Mouse (Mus musculus) stomach, embryonic 15.5 days (tissue): ENCODE results near the gene Fign. TPM values are rescaled to one million over a fixed set of nuclear protein-coding genes. Genes with fewer than 3 reads are reported as not detected.

ENCODE experiments used
- ATAC-seq: fragments of 200-750 bp; cut with Nextera tagmentation; 2 replicates; pipeline ENCODE4 v1.8.0; 2017; ENCODE audit warnings: low read depth, moderate number of reproducible peaks, moderate TSS enrichment; ENCODE audit not compliant: insufficient read depth, low FRiP score
- H3K27ac ChIP-seq: fragments of 300-500 bp; sonication (generic); 2 replicates; pipeline ENCODE4 v1.5.1; 2015; ENCODE audit warnings: mild to moderate bottlenecking, inconsistent platforms
- H3K27me3 ChIP-seq: fragments of 300-500 bp; sonication (generic); replicated peaks from 2 replicates; pipeline ENCODE4 v1.6.1; 2015; ENCODE audit warnings: inconsistent platforms
- H3K36me3 ChIP-seq: fragments of 300-500 bp; sonication (generic); 2 replicates; pipeline ENCODE4 v1.6.1; 2015; ENCODE audit warnings: inconsistent platforms
- H3K4me1 ChIP-seq: fragments of 300-500 bp; sonication (generic); 2 replicates; pipeline ENCODE4 v1.6.1; 2015; ENCODE audit warnings: inconsistent platforms
- H3K4me2 ChIP-seq: fragments of 300-500 bp; sonication (generic); 2 replicates; pipeline ENCODE4 v1.6.1; 2015; ENCODE audit warnings: mild to moderate bottlenecking, inconsistent platforms
- H3K4me3 ChIP-seq: fragments of 300-500 bp; sonication (generic); replicated peaks from 2 replicates; pipeline ENCODE4 v1.5.1; 2015; ENCODE audit warnings: inconsistent platforms
- H3K9ac ChIP-seq: fragments of 300-500 bp; sonication (generic); 2 replicates; pipeline ENCODE4 v1.6.1; 2015; ENCODE audit warnings: inconsistent platforms
- H3K9me3 ChIP-seq: fragments of 300-500 bp; sonication (generic); 2 replicates; pipeline ENCODE4 v1.6.1; 2016; ENCODE audit warnings: inconsistent platforms
- WGBS: fragments of 180-500 bp; shearing (Covaris S2); methylation state at CpG from one replicate; pipeline ENCODE4 v1.1.7; 2015; 5-methylcytosine and 5-hydroxymethylcytosine counted together
- polyA plus RNA-seq: library from polyadenylated mRNA; unstranded; fragments of >200 nt; fragmentation: Nextera tagmentation; extraction: Ambion mirVana; gene quantifications from 2 replicates; pipeline ENCODE4 v1.2.1, GENCODE M21; 2015

The Fign gene
- polyA plus RNA-seq, 1 experiment from 2014 or later: 3.2 TPM

DNA sequence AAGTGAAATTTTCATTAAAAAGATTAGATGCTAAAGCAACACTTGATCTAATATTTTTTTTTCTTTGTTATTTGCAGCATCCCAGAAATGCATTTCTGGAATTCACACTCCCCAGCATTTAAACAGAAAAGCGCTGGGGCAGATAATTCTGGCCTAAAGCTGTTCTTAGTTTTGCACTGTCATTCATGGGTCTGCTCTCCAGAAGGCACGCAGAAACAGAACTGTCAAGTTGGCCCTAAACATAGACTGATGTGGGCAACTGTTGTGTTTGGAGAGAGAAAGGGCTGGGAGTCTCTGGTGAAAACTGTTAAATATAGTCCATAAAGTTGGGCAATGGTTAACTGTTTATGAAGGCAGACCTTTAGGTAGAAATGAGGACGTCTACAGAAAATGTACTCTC lies 62.4 kb downstream of the Fign start:
- no peak overlapping the region for H3K9ac ChIP-seq
- WGBS: 60% methylated on average over 3 of the region's 3 CpGs
- H3K27ac ChIP-seq: no peak overlapping the region
- no peak overlapping the region for H3K4me3 ChIP-seq
- H3K4me1 ChIP-seq: no peaks in the 10 kb centered on the region
- H3K9me3 ChIP-seq: no peaks in the 10 kb centered on the region
- H3K4me2 ChIP-seq: no peak overlapping the region
- H3K27me3 ChIP-seq: no peaks in the 10 kb centered on the region
- no peaks in the 10 kb centered on the region for H3K36me3 ChIP-seq
- no peak for ATAC-seq

DNA sequence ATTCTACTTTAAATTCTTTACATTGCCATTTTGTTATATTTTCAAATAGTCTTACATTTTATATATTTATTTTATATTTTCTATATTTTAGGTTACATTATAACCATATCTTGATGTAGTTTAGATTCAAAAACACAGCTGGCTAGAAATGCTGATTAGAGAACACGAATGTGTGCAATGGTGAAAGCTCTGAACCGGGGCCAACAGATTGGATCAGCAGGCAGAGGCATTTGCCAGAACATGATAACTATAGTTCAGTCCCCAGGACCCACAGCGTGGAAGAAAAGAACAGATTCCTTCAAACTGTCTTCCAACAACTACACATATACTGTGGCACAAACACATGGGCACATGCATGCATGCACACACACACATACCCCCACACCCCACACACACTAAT lies 64.0 kb downstream of the Fign start:
- whole genome bisulfite sequencing: 78% methylated on average over 3 of the region's 3 CpGs
- no peak for ATAC-seq
- no peak overlapping the region for H3K4me2 ChIP-seq

DNA sequence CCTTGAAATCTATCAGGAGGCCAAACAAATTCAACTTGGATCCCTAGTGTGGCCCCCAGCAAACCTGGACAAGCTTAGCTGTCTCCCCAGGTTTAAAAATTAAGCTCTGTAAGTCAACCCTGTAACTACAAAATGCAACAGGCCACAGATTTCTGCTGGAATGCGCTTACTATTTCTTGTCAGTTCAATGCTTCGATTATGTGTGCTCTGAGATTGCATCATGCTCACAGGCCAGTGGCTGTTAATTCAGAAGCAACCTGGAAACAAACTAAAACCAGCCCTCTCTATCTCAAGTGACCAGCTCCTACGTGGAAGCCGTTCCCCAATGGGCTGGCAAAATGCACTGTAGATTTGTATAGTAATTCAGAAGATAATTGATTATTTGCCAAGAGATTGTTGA lies 71.9 kb downstream of the Fign start:
- no peaks in the 10 kb centered on the region for H3K36me3 ChIP-seq
- 79% methylated on average over 4 of the region's 4 CpGs for WGBS
- no peak overlapping the region for H3K27ac ChIP-seq
- H3K4me3 ChIP-seq: no peak overlapping the region
- H3K9ac ChIP-seq: no peak overlapping the region
- no peak for ATAC-seq
- H3K27me3 ChIP-seq: no peaks in the 10 kb centered on the region
- no peaks in the 10 kb centered on the region for H3K9me3 ChIP-seq
- no peaks in the 10 kb centered on the region for H3K4me1 ChIP-seq
- no peak overlapping the region for H3K4me2 ChIP-seq

More for the DNA sequence above, 64.0 kb downstream of the Fign start:
- no peak overlapping the region for H3K9ac ChIP-seq
- H3K36me3 ChIP-seq: no peaks in the 10 kb centered on the region
- no peak overlapping the region for H3K27ac ChIP-seq
- H3K27me3 ChIP-seq: no peaks in the 10 kb centered on the region
- H3K4me1 ChIP-seq: no peaks in the 10 kb centered on the region
- H3K9me3 ChIP-seq: no peaks in the 10 kb centered on the region
- H3K4me3 ChIP-seq: no peak overlapping the region

- ATAC-seq: no peak
- no peak overlapping the region for H3K4me2 ChIP-seq
- no peak overlapping the region for H3K27ac ChIP-seq
- no peaks in the 10 kb centered on the region for H3K9me3 ChIP-seq
- no peak overlapping the region for H3K9ac ChIP-seq
- H3K27me3 ChIP-seq: no peaks in the 10 kb centered on the region
- 81% methylated on average over 7 of the region's 7 CpGs for WGBS
- H3K4me3 ChIP-seq: no peak overlapping the region
- no peaks in the 10 kb centered on the region for H3K4me1 ChIP-seq
- no peaks in the 10 kb centered on the region for H3K36me3 ChIP-seq
Observed at GRCm38 (mm10) chr2:63994304-63995023, 103.4 kb downstream of the Fign start.

GRCm38 (mm10) chr2:63985426-63985825 lies 112.4 kb downstream of the Fign start:
- no peak overlapping the region for H3K27ac ChIP-seq
- ATAC-seq: no peak

DNA sequence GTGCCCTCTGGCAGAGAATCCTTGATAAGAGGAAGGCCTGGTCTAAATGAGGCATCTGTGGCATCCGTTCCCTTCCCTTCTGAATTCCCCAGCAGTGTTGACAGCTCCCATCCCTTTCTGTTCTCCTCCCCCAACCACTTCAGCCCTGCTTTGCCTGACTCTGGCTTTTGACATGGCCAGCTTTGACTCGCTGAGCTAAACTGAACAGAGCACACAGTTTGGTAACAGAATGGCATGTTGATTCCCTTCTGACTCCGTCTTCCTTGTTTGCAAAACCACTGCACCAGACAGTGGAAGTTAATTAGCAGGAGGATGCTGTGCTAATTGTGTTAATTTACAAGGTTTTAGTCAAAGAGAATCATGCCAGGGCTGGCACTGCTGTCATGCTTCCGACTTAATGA lies 115.5 kb downstream of the Fign start:
- no peak for ATAC-seq
- Histone ChIP-seq H3K4me3 (no peak overlapping the region), H3K27me3 (no peaks in the 10 kb centered on the region), H3K9ac (no peak overlapping the region), H3K4me1 (no peaks in the 10 kb centered on the region), H3K27ac (no peak overlapping the region), H3K4me2 (no peak overlapping the region), H3K36me3 (0 out of 2 replicates have a peak, but pooled peaks cover 14% of the 10 kb centered on the region), H3K9me3 (no peaks in the 10 kb centered on the region)
- WGBS: 53% methylated on average over 4 of the region's 4 CpGs

More at GRCm38 (mm10) chr2:63985426-63985825, 112.4 kb downstream of the Fign start:
- Histone ChIP-seq H3K9me3 (no peaks in the 10 kb centered on the region), H3K4me3 (no peak overlapping the region), H3K36me3 (no peaks in the 10 kb centered on the region), H3K27me3 (no peaks in the 10 kb centered on the region), H3K4me1 (no peaks in the 10 kb centered on the region), H3K4me2 (no peak overlapping the region), H3K9ac (no peak overlapping the region)
- 77% methylated on average over 2 of the region's 2 CpGs for WGBS

- ATAC-seq: no peak
- WGBS: 80% methylated on average over 7 of the region's 7 CpGs
- H3K4me3 ChIP-seq: no peak overlapping the region
- H3K9ac ChIP-seq: no peak overlapping the region
- H3K9me3 ChIP-seq: no peaks in the 10 kb centered on the region
- no peaks in the 10 kb centered on the region for H3K27me3 ChIP-seq
- H3K27ac ChIP-seq: no peak overlapping the region
- 0 out of 2 replicates have a peak, but pooled peaks cover 14% of the 10 kb centered on the region for H3K36me3 ChIP-seq
- no peak overlapping the region for H3K4me2 ChIP-seq
- H3K4me1 ChIP-seq: no peaks in the 10 kb centered on the region
Observed at GRCm38 (mm10) chr2:63981449-63981848, 116.4 kb downstream of the Fign start.

DNA sequence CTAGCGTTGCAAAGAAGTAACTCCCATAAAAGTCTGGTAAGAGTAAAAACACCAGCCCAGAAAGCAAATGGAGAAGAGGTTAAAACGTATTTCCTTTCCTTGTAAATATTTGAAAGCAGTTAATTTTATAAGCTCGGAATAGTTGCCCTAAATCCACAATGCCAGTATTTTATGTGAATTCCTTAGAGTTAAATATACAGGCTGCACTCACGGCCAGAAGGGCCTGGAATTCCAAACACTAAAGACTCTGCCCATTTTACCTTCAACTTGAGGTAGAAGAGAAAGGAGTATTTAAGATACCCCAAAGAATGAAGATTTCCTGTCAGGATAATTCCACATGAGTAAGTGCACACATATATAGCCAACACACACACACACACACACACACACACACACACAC lies 128.2 kb downstream of the Fign start:
- Histone ChIP-seq H3K4me3 (no peak overlapping the region), H3K27me3 (no peaks in the 10 kb centered on the region), H3K4me1 (no peaks in the 10 kb centered on the region), H3K9ac (no peak overlapping the region), H3K27ac (no peak overlapping the region), H3K9me3 (no peaks in the 10 kb centered on the region), H3K4me2 (no peak overlapping the region), H3K36me3 (no peaks in the 10 kb centered on the region)
- ATAC-seq: no peak
- WGBS: 31% methylated on average over 4 of the region's 4 CpGs

DNA sequence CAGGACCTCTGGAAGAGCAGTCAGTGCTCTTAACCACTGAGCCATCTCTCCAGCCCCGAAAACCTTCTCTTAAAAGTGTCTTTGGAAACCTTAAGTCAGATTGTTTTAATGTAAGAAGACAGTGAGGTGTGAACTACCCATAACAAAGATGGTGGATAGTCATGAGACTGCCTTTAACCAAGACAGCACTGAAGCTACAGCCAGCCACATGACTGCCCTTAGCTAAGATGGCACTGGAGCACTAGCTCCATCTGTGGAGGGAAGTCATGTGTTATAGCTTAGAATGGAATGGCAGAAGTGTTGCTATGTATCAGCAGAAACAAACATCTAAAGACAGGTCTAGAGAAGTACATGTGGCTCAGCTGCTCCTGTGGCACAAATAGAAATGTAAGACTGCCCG lies 166.8 kb downstream of the Fign start:
- Histone ChIP-seq H3K27ac (no peak overlapping the region), H3K9me3 (no peaks in the 10 kb centered on the region), H3K4me3 (no peak overlapping the region), H3K4me1 (no peaks in the 10 kb centered on the region), H3K36me3 (no peaks in the 10 kb centered on the region), H3K4me2 (no peak overlapping the region), H3K9ac (no peak overlapping the region), H3K27me3 (no peaks in the 10 kb centered on the region)
- WGBS: 95% methylated on average over 2 of the region's 2 CpGs
- no peak for ATAC-seq

GRCm38 (mm10) chr2:63926481-63927097 lies 171.2 kb downstream of the Fign start:
- Histone ChIP-seq H3K9ac (no peak overlapping the region), H3K4me3 (no peak overlapping the region), H3K36me3 (no peaks in the 10 kb centered on the region), H3K27me3 (no peaks in the 10 kb centered on the region), H3K27ac (no peak overlapping the region), H3K4me1 (no peaks in the 10 kb centered on the region), H3K4me2 (no peak overlapping the region), H3K9me3 (no peaks in the 10 kb centered on the region)
- whole genome bisulfite sequencing: 32% methylated on average over 4 of the region's 4 CpGs
- ATAC-seq: no peak

GRCm38 (mm10) chr2:63925721-63926235 lies 172.1 kb downstream of the Fign start:
- H3K36me3 ChIP-seq: no peaks in the 10 kb centered on the region
- no peaks in the 10 kb centered on the region for H3K9me3 ChIP-seq
- no peak overlapping the region for H3K4me3 ChIP-seq
- WGBS: 71% methylated on average over 4 of the region's 4 CpGs
- no peak overlapping the region for H3K9ac ChIP-seq
- H3K4me2 ChIP-seq: no peak overlapping the region
- H3K4me1 ChIP-seq: no peaks in the 10 kb centered on the region
- no peaks in the 10 kb centered on the region for H3K27me3 ChIP-seq
- H3K27ac ChIP-seq: no peak overlapping the region
- no peak for ATAC-seq
